Comparison of ENCODE assay signal across 1 mouse cellular context in genomic region chr9:44326371-44327063, GRCm38 (mm10).
TF ChIP-seq lines count a peak whose summit lies in the region.

No protein-coding gene starts in this region.

TF ChIP-seq in MEL, 35 proteins besides CTCF, POLR2A, EP300 and RAD21 (continued from another document):
- TF ChIP-seq POLR2AphosphoS2 (IDR thresholded peaks at IDR 0.05; ENCODE audit: low read length) (no peak), UBTF (IDR thresholded peaks at IDR 0.05; ENCODE audit: borderline replicate concordance, insufficient read depth, low read depth, low read length) (peak; percentile 87; the same call in 1 of the 2 replicates), NRF1 (IDR thresholded peaks at IDR 0.05; ENCODE audit: insufficient read depth, low read depth, low read length, poor library complexity, severe bottlenecking) (peak; percentile 45; the same call in 1 of the 2 replicates), SIN3A (IDR thresholded peaks at IDR 0.05; ENCODE audit: low read length) (peak; percentile 98), POLR2AphosphoS5 (IDR thresholded peaks at IDR 0.05; ENCODE audit: borderline replicate concordance, low read depth, low read length) (no peak), GATA1 (IDR thresholded peaks at IDR 0.05; ENCODE audit: low read depth, low read length) (peak; percentile 72), HCFC1 (IDR thresholded peaks at IDR 0.05; ENCODE audit: low read depth, low read length) (peak; percentile 98), ZNF384 (IDR thresholded peaks at IDR 0.05; ENCODE audit: low read depth, low read length) (0 out of 2 replicates have a peak, but pooled peaks have one; percentile 40), USF2 (IDR thresholded peaks at IDR 0.05; ENCODE audit: borderline replicate concordance in 1 of 2, insufficient read depth in 1 of 2, low read depth in 1 of 2, low read length in 2 of 2) (no peak), KAT2A (conservative IDR thresholded peaks at IDR 0.05; ENCODE audit: low read depth, low read length) (peak; percentile 91), NELFE (IDR thresholded peaks at IDR 0.05; ENCODE audit: low read depth, low read length) (peak; percentile 53), ELF1 (IDR thresholded peaks at IDR 0.05; ENCODE audit: low read depth, low read length) (peak; percentile 77), MYC (IDR thresholded peaks at IDR 0.05; ENCODE audit: low read depth, low read length) (peak; percentile 100)
